Mouse (Mus musculus): ENCODE measurements around the gene E430018J23Rik.
"Not testable (repeated sequence)": the region's sequence is repeated elsewhere in the genome, so short reads cannot be mapped to it uniquely, and the experiment has no call there.

The E430018J23Rik gene

DNA sequence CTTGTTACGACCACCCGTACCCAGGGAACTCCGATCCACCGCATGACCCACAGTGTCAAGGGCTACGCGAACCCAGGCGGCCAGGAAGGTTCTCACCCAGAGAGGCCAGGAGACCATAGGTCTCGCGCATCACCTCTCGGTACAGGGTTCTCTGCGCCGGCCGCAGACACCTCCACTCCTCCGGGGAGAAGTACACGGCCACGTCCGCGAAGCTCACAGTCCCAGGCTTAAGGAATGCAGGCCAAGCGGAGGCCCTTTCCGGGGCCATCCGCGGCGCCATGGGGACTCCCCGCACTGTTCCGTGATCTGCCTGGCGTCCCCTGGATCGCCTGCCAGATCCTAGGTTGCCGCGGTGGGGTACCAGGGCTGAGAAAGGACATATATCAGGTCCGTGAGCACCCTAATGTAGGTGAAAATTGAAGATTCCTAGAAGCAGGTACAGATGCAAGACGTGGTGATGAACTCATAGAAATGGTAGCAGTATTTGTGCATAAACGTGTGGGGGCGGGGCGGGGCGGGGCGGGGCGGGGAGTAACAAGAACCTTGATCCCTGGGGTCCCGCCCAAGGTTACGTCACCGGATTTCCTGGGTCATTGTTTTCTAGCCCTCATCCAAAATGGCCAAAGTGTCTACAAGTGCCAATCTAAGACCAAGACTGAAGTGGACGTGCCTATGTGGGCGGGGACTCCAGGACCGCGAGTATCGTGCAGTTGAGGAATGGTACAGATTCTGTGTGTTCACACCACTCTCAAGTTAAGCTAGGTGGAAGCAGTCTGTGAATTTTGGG lies at the start of gene E430018J23Rik:
Gene E430018J23Rik, minus strand, starts transcription at position 473 of the 787 bp plus-strand sequence.
- DNase-seq: peak; percentile 99

GRCm38 (mm10) chr7:127437724-127438123 lies 44.3 kb upstream of the E430018J23Rik start:
- no peak for DNase-seq

DNA sequence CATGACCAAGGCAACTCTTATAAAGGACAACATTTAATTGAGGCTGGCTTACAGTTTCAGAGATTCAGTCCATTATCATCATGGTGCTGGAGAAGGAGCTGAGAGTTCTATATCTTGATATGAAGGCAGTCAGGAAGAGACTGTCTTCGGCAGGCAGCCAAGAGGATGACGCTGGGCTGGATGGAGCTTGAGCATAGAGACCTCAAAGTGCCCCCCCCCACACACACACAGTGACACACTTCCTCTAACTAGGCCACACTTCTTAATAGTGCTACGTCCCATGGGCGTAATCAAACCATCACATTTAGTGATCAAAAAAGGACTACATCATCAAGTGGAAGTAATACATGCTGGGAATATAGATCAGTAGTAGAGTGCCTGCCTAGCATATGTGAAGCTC lies 41.8 kb upstream of the E430018J23Rik start:
- DNase-seq: no peak

DNA sequence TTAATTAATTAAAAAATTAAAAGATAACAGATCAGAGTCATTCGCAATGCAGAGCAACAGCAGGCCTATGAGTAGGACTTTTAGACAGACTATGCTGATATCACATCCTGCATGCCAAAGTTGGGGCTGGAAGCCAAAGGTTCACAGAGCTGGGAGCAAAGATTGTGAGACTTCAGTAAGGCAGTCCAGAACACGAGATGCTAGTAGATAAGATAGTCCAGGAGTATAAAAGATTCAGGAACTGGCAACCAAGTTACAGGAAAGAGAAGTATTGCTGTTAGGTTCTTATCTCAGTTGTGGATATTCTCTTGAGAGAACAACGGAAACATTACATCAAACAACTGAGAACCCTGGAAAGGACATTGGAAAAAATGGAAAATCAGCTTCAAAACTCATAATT lies 32.9 kb upstream of the E430018J23Rik start:
- no peak for DNase-seq

DNA sequence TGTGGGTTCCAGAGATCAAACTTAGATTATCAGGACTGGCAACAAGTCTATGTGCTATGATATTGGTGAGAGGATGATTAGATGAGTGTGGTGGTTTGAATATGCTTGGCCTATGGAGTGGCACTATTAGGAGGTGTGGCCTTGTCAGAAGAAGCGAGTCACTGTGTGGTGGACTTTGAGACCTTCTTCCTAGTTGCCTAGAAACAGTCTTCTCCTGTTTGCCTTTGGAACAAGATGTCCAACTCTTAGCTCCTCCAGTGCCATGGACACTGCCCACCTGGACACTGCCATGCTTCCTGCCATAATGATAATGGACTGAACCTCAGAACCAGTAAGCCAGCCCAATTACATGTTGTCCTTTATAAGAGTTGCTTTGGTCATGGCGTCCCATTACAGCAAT lies 32.5 kb upstream of the E430018J23Rik start:
- no peak for DNase-seq

- DNase-seq: no peak
These were observed 31.9 kb upstream of the E430018J23Rik start for GRCm38 (mm10) chr7:127425291-127425690.

DNA sequence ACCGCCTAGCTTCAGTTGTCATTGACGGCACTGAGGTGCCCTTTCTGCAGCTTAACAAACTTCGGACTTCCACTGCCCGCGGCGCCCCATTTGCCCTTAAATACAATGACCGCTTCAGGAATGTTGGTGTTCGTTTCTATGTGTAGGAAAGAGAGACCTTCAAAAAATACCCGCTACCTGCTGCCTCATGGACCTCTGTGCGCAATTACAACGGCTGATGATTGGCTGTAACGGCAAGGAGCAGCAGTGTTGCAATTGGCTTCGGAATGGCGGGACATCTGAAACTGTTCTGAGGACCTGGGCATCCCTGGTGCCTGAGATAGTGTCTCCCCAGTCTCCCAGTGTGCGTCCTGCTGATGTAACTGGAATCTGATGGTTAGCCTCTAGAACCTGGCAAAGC lies 28.8 kb upstream of the E430018J23Rik start:
- DNase-seq: no peak

DNA sequence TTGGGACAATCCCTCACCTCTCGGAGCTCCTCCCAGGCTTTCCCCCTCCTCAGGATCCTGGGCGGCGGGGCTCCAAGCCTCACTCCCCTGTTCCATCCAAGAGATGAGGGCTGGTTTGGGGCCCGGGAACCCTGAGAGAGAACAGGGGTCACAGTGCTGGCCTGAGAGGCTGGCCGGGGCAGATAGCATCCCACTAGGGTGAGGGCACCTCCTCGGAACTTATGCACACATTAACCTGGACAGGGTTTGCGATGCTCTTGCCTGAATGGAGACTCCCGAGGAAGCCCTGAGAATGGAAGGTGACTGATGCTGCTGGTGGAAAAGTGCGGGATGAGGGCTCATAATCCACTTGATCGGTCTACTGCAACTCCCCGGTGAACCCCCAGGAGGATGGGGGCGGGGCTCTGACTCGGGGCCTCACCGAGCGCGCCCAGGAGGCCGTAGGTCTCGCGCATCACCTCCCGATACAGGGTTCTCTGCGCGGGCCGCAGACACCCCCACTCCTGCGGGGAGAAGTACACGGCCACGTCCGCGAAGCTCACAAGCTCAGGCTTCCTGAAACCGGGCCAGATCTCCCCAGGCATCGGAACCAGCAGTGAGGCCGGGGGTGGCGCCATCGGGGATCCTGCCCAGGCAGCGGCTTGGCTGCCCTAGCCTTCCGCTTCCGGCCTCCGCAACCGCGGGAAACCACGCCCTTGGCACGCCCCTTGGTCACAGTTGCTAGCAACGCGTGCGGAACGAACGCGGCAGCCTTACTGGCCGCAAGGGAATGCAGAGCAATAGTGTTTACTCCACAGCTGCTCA lies 28.2 kb upstream of the E430018J23Rik start, which contains the start of gene Zfp688:
Gene Zfp688, minus strand, starts transcription at position 681 of the 804 bp plus-strand sequence.
- peak; percentile 88 for DNase-seq

- DNase-seq: no peak
These were observed 18.0 kb upstream of the E430018J23Rik start for GRCm38 (mm10) chr7:127411418-127411817.

GRCm38 (mm10) chr7:127406002-127406987 lies 12.9 kb upstream of the E430018J23Rik start, which contains the start of gene Zfp764:
Gene Zfp764 (minus strand): TSS chr7:127406822.
- peak; percentile 94 for DNase-seq

GRCm38 (mm10) chr7:127404101-127404500 lies 10.7 kb upstream of the E430018J23Rik start:
- DNase-seq: not testable (repeated sequence)

DNA sequence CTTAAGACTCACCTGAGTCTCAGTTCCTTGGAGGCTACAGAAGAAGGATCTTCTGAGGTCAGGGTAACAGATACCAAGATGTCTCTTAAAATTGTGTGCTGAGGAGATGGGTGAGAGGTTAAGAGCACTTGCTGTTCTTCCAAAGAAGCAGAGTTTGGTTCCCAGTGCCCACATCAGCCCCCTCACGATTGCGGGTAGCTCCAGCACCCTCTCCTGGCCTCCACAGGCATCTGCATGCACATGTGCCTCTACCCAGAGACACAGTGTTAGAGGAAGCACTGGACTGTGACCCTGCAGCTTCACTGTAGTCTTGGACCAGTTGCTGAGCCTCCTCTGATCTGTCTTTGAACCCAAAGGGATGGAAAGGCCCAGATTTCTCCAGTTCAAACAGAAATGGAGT lies 9.6 kb upstream of the E430018J23Rik start:
- DNase-seq: no peak

- DNase-seq: no peak
These were observed 6.9 kb upstream of the E430018J23Rik start for GRCm38 (mm10) chr7:127400355-127400754.

DNA sequence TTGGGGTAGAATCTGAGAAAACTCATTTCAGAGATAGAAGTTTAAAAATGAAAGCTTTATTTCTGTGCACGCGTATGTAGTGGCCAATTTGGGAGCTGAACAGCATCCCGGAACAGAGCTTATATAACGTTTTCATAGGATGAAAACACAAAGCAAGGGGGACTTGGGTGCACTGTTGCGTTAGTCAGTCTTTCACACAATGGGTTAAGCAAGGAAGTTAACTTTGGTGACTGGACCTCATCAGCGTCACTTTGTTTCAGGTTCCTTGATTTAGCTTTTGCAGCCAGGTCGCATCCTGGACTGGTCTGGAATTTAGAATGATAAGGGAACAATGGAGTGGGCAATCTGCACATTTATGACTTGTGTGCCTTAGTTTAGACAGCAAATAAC lies 510 bp upstream of the E430018J23Rik start:
- no peak for DNase-seq

GRCm38 (mm10) chr7:127392251-127392824 lies 1.1 kb downstream of the E430018J23Rik start:
- no peak for DNase-seq

GRCm38 (mm10) chr7:127391538-127391937 lies 1.9 kb downstream of the E430018J23Rik start:
- no peak for DNase-seq

DNA sequence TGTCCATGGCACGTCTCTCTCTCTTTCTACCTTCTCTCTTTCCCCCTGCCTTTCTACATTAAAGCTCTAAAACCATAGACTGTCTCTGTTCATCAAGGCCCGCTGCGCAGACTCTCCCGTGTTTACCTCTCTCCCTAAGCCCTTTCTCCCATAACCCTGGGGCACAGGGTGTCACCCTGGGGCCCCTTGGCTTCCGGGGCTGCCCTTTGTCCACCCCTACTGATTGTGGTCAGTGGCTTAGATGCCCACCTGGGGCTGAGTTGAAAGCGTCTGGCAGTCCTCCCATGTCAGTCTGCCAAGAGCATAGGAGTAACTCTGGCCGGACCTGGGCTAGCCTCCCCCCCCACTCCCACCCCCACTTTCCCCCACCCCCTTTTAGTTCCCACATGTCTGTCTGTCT lies 3.1 kb downstream of the E430018J23Rik start:
- DNase-seq: no peak

DNA sequence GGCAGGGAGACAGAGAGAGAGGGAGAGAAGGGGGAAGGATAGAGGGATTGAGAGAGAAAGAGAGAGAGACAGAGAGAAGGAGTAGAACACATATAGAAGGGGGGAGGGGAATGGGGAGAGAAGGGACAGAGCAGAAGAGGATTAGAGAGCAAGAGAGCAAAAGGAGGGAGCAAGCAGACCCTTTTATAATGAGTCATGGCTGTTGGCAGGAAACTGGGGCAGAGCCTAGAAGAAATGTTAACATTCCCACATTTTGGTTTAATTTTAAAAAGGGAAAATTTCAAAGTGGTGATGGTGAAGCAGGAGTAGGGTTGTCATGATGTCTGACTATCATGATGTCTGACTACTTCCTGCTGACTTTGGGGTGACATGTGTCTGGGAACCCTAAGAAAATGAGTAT lies 5.2 kb downstream of the E430018J23Rik start:
- not testable (repeated sequence) for DNase-seq

DNA sequence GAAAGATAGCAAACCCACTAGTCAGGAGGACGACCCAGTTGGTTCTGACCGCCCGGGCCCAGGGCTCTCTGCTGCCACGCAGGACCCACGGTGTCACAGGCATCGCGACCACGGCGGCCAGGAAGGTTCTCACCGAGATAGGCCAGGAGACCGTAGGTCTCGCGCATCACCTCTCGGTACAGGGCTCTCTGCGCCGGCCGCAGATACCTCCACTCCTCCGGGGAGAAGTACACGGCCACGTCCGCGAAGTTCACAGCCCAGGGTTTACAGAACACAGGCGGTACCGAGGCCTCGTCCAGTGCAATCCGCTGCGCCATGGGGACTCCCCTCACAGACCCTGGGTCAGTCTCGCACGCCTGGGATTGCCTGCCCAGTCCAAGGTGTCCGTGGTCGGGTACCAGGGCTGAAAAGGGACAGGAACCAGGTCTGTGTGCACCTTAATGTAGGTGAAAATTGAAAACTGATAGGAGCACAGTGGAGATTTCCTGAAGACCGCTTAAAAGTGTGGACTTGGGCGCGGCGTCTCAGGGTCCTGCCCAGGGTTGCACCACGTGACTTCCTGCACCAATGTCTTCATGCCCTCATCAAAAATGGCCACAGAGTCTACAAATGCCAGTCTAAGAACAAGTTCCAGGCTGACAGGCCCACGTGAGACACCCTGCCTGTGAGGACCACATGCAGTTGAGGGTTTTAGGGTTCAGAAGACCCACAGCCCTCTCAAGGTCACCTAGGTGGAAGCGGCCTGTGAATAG lies 6.6 kb downstream of the E430018J23Rik start, which contains the start of gene 9130019O22Rik:
Gene 9130019O22Rik, minus strand, starts transcription at position 526 of the 752 bp plus-strand sequence.
- DNase-seq: peak; percentile 94

DNA sequence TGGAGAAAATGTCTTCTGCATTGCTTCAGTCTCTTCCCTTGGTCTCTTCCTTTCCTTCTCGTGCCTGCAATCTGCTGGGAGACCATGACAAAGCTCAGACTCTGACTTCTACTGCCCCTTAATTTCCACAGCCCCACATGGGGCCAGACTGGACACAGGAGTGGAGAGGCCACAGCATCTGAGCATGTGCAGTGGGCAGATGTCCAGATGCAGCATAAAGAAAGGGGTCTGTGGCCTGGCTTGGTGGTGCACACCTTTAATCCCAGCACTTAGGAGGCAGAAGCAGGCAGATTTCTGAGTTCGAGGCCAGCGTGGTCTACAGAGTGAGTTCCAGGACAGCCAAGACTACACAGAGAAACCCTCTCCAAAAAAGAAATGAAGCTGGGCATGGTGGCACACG lies 7.9 kb downstream of the E430018J23Rik start:
- not testable (repeated sequence) for DNase-seq

DNA sequence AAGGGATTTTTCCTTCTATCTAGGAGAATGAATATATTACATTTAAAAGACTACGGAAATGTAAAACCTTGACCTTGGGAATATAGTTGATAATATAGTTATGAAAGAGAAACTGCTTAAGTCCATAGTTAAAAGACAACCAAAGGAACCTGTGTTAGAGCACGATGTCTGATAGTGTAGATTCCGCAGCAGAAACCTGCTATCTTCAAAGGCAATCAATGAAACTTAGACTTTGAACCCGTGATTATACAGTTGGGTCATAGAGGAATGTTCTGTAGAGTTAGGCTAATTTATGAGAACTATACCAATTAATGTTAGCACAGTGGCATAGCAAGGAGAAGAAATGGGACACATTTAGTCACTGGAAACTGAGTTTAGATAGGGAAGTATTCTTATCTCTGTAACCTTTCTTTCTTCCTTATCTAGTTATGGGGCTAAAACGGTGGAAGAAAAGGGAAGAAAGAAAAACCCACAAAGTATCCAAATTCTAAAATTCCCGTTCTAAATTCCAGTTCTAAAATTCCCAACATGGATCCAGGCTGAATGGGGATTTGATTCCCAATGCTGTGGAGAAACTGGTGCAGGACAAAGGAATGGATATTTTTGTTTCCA lies 15.0 kb downstream of the E430018J23Rik start:
- no peak for DNase-seq

All from cerebellum, adult 8-10 months (tissue).